Mouse (Mus musculus): ENCODE measurements around the gene Guk1. TPM values are rescaled to one million over a fixed set of nuclear protein-coding genes. Genes with fewer than 3 reads are reported as not detected.

Gene Guk1
- total RNA-seq, 4 experiments from 2014 or later = 137 to 150 (median 141) TPM

Other genes starting within 250 kb of the Guk1 start
- gene Hist3h2ba, start 243.3 kb downstream of the Guk1 start, total RNA-seq (2022) = 100 to 1,000 TPM in 3 of 4 experiments, 10 to 100 TPM in 1; 96.1 to 129 (median 115) TPM
- gene Hist3h2a, start 237.5 kb downstream of the Guk1 start, total RNA-seq (2022) = 10 to 100 TPM; 54.1 to 63.0 (median 57.1) TPM
- gene Trim17, start 237.5 kb downstream of the Guk1 start, total RNA-seq (2022) = 1 to 10 TPM; 3.7 to 5.0 (median 4.1) TPM
- 10 to 100 TPM; 22.6 to 27.6 (median 26.7) TPM for gene Trim11, start 214.1 kb downstream of the Guk1 start, total RNA-seq (2022)
- 1 to 10 TPM; 5.3 to 5.8 (median 5.7) TPM for gene Obscn, start 55.8 kb downstream of the Guk1 start, total RNA-seq (2022)
- 1 to 10 TPM; 6.4 to 7.9 (median 7.1) TPM for gene Iba57, start 28.5 kb downstream of the Guk1 start, total RNA-seq (2022)
- 10 to 100 TPM; 13.7 to 17.5 (median 16.0) TPM for gene Gjc2, start 9.0 kb downstream of the Guk1 start, total RNA-seq (2022)
- 10 to 100 TPM; 35.4 to 42.3 (median 39.2) TPM for gene Mrpl55, start 10.3 kb upstream of the Guk1 start, total RNA-seq (2022)
- 10 to 100 TPM; 19.1 to 24.6 (median 20.4) TPM for gene 2310033P09Rik, start 16.1 kb upstream of the Guk1 start, total RNA-seq (2022)
- 100 to 1,000 TPM; 419 to 439 (median 436) TPM for gene Arf1, start 36.1 kb upstream of the Guk1 start, total RNA-seq (2022)
- gene Wnt3a, start 98.5 kb upstream of the Guk1 start, total RNA-seq (2022) = not detected
- 10 to 100 TPM; 14.1 to 15.6 (median 14.9) TPM for gene Wnt9a, start 114.7 kb upstream of the Guk1 start, total RNA-seq (2022)
- gene Prss38, start 183.4 kb upstream of the Guk1 start, total RNA-seq (2022) = not detected